Mouse (Mus musculus): ENCODE results near the gene Naalad2. TPM values are rescaled to one million over a fixed set of nuclear protein-coding genes. Genes with fewer than 3 reads are reported as not detected.

Naalad2 gene
- total RNA-seq (2023) = not detected

DNA sequence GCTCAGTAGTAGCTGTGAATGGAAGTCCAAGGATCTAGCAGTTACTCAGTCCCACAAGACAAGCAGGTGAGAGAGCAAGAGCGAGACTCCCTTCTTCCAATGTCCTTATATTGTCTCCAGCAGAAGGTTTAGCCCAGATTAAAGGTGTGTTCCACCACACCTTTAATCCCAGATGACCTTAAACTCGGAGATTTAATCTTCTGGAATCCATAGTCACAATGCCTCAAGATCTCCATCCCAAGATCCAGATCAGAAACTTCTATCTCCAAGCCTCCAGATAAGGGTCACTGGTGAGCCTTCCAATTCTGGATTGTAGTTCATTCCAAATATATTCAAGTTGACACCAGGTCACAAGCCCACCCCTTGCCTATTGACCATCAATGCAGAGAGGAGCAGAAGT is at the start of gene Naalad2:
Gene Naalad2, minus strand, starts transcription at position 101 of the 400 bp plus-strand sequence.

DNA sequence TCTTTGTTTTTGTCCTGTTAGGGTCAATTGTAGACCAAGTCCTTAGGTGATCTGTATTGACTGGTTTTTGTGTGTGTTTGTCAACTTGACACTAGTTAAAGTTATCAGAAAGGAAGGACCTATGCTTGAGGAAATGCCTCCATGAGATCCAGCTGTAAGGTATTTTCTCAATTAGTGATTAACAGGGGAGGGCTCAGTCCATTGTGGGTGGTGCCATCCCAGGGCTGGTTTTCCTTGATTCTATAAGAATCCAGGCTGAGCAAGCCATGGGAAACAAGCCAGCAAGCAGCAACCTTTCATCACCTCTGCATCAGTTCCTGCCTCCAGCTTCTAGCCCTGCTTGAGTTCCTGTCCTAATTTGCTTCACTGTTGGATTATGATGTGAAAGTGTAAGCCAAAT is 27.6 kb upstream of the Naalad2 start, which contains the start of gene Mbd3l2:
Gene Mbd3l2, plus strand, starts transcription at position 301 of the 400 bp plus-strand sequence.

DNA sequence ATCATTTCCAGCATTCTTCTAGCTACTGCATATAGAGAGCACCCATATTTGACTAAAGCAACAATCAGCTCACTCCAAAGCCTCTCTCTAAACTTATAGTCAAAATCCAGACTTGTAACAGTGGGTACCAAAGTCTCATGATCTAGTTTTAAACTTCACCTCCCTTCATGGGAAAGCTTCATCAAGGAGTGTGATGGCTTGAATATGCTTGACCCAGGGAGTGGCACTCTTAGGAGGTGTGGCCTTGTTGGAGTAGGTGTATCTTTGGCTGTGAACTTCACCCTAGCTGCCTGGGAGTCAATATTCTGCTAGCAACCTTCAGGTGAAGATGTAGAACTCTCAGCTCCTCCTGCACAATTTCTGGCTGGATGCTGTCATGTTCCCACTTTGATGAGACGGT is 1.3 kb upstream of the Naalad2 start, which contains the start of gene Ubtfl1:
Gene Ubtfl1, plus strand, starts transcription at position 301 of the 400 bp plus-strand sequence.

DNA sequence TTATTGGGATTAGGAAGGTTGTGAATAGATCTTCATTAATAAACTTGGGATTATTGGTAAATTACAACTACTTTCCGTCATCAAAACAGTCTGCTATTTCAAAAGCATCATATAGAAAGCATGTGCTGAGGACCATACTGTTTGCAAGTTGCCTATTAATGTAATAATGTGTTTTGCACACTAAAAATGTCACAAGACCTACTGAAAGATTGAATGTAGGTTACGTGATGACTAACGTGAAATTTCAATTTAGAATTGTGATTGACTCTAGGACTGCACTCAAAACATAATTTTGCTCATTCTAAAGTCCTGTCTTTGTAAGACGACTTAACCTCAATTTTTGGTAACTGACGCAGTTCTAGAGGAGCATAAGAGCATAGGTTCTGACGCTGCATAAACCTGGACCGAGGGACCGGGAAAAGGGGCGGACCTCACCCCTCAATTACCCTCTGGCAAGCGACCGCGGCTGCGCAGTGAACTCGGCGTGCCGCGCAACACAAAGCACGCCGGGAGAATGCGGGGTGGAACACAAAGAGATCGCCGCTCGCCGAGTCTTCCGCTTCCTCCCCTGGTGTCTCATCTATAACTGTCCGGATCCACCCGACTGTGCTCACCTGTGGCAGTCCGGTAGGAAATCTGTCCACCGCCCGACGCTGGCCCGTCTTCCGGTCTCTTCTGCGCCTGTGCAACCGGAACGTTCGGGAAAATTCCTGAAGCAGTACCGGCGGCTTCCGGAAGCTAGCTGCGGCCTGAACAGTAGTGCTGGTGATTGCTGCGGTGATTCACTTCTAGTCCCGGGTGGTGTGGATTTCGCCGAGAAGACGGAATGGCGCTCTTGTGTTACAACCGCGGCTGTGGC is 111.0 kb downstream of the Naalad2 start, which contains the start of gene Chordc1:
Gene Chordc1, plus strand, starts transcription at position 555 of the 859 bp plus-strand sequence.

Other genes starting within 250 kb of the Naalad2 start
- 10 to 100 TPM; 21.6 to 33.2 TPM for gene Chordc1, start 110.9 kb downstream of the Naalad2 start, total RNA-seq (2023)
- gene Ubtfl1, start 1.4 kb upstream of the Naalad2 start, total RNA-seq (2023) = not detected
- not detected for gene Mbd3l2, start 27.7 kb upstream of the Naalad2 start, total RNA-seq (2023)
- under 1 TPM in 1 of 2 experiments, not detected in 1; 0.79 TPM for gene Zfp558, start 75.3 kb upstream of the Naalad2 start, total RNA-seq (2023)
- not detected for gene Mbd3l1, start 75.4 kb upstream of the Naalad2 start, total RNA-seq (2023)

Data from neutrophil, adult 59 days (primary cell).